Mouse (Mus musculus): ENCODE measurements around the gene Rbm6.

GRCm38 (mm10) chr9:107747310-107747709, 125.7 kb downstream of the Rbm6 start:
- TF ChIP-seq CTCF (conservative IDR thresholded peaks at IDR 0.05; ENCODE audit: low read length) (no peak), POU5F1 (IDR thresholded peaks at IDR 0.05; ENCODE audit: borderline replicate concordance, low read length) (no peak)

All from E14TG2a.4 (cell line).